Comparison of ENCODE assay signal across 9 mouse cellular contexts in genomic region chr19:53359160-53360033, GRCm38 (mm10). TPM values are rescaled to one million over a fixed set of nuclear protein-coding genes. Genes with fewer than 3 reads are reported as not detected.
A peak's percentile ranks its signal among the peaks of the same experiment; 100 is the strongest.
DNase-seq lines count a peak whose midpoint lies in the region; ATAC-seq lines count a peak whose summit lies in the region.
"Had no signal": no experiment of that assay in that cellular context is flagged by ENCODE, and none has a peak within 500 bp of the region (broad histone marks: within the 10 kb centered on the region; RNA-seq: fewer than 3 reads in every experiment).

No protein-coding gene starts in this region.

- no peaks in the 10 kb centered on the region for H3K9me3 ChIP-seq in embryonic facial prominence, embryonic 13.5 days
- no peaks in the 10 kb centered on the region for H3K9me3 ChIP-seq in embryonic facial prominence, embryonic 10.5 days
- H3K9me3 ChIP-seq in neural tube, embryonic 15.5 days (replicated peaks) = no peaks in the 10 kb centered on the region

- peaks cover 35% of the 10 kb centered on the region for H3K4me1 ChIP-seq in embryonic facial prominence, embryonic 13.5 days
- H3K4me1 ChIP-seq in embryonic facial prominence, embryonic 10.5 days = 0 out of 2 replicates have a peak, but pooled peaks cover 4% of the 10 kb centered on the region
- H3K4me1 ChIP-seq in neural tube, embryonic 15.5 days = peaks cover 19% of the 10 kb centered on the region

- H3K9ac ChIP-seq in embryonic facial prominence, embryonic 13.5 days = no peak overlapping the region
- 0 out of 2 replicates have a peak overlapping the region, but pooled peaks have one; percentile 11 for H3K9ac ChIP-seq in neural tube, embryonic 15.5 days (replicated peaks)
- H3K9ac ChIP-seq: liver, embryonic 14.5 days had no signal

- 66% methylated on average over 22 of the region's 22 CpGs for WGBS in embryonic facial prominence, embryonic 13.5 days
- WGBS in embryonic facial prominence, embryonic 10.5 days = 83% methylated on average over 22 of the region's 22 CpGs
- 36% methylated on average over 22 of the region's 22 CpGs for WGBS in neural tube, embryonic 15.5 days

- peak overlapping the region; percentile 5; the same call in 1 of the 2 replicates for H3K4me2 ChIP-seq in embryonic facial prominence, embryonic 13.5 days
- peak overlapping the region; percentile 47 for H3K4me2 ChIP-seq in neural tube, embryonic 15.5 days

- no peaks in the 10 kb centered on the region for H3K36me3 ChIP-seq in embryonic facial prominence, embryonic 13.5 days
- H3K36me3 ChIP-seq in embryonic facial prominence, embryonic 10.5 days (replicated peaks) = peaks cover 18% of the 10 kb centered on the region
- H3K36me3 ChIP-seq in neural tube, embryonic 15.5 days = no peaks in the 10 kb centered on the region

- H3K27ac ChIP-seq in embryonic facial prominence, embryonic 13.5 days = 0 out of 2 replicates have a peak overlapping the region, but pooled peaks have one; percentile 12
- no peak overlapping the region for H3K27ac ChIP-seq in embryonic facial prominence, embryonic 10.5 days (replicated peaks)
- H3K27ac ChIP-seq in neural tube, embryonic 15.5 days (replicated peaks) = peak overlapping the region; percentile 77
- H3K27ac ChIP-seq: liver, embryonic 14.5 days had no signal

- intact Hi-C loops in heart, postnatal 36 days (cut with DNase I) = no loop called here

- no peak overlapping the region for H3K4me3 ChIP-seq in embryonic facial prominence, embryonic 13.5 days
- no peak overlapping the region for H3K4me3 ChIP-seq in embryonic facial prominence, embryonic 10.5 days
- H3K4me3 ChIP-seq in neural tube, embryonic 15.5 days (replicated peaks) = peak overlapping the region; percentile 4; the same call in 1 of the 2 replicates

- ATAC-seq in embryonic facial prominence, embryonic 13.5 days (ENCODE audit: insufficient number of reproducible peaks, insufficient read depth, low FRiP score, low TSS enrichment, low read depth) = no peak
- peak; percentile 54 for ATAC-seq in neural tube, embryonic 15.5 days (ENCODE audit: low FRiP score)
- no peak for ATAC-seq in erythroid progenitor cell, adult 5-6 weeks (replicated peaks; ENCODE audit: low FRiP score, poor library complexity, severe bottlenecking)

- no peak for DNase-seq in embryonic facial prominence, embryonic 10.5 days (ENCODE audit: low spot score)
- DNase-seq in urinary bladder, postnatal 14 days (ENCODE audit: low spot score) = peak; percentile 44
- no peak for DNase-seq in urinary bladder, adult 2 months (ENCODE audit: low spot score)
- DNase-seq in heart, postnatal 36 days = peak; percentile 55 to 65
- DNase-seq in layer of hippocampus, postnatal 10 days (ENCODE audit: low spot score in 2 of 2) = peak; percentile 74 to 75

- H3K27me3 ChIP-seq in embryonic facial prominence, embryonic 13.5 days = no peaks in the 10 kb centered on the region
- no peaks in the 10 kb centered on the region for H3K27me3 ChIP-seq in embryonic facial prominence, embryonic 10.5 days (replicated peaks; ENCODE audit: low read depth, poor library complexity, severe bottlenecking)
- H3K27me3 ChIP-seq in neural tube, embryonic 15.5 days (replicated peaks) = no peaks in the 10 kb centered on the region

RNA-seq across cellular contexts. Expression of gene Gm10197, which starts 12.2 kb away (rescaled TPM):
- polyA plus RNA-seq in embryonic facial prominence, embryonic 13.5 days (2015; fragmentation: Nextera tagmentation; extraction: Ambion mirVana) = not detected in 2 replicates
- polyA plus RNA-seq in embryonic facial prominence, embryonic 10.5 days (2016; fragmentation: Nextera tagmentation; extraction: Ambion mirVana) = 2.0 and 3.6 TPM in 2 replicates
- not detected in 2 replicates for polyA plus RNA-seq in urinary bladder, adult 2 months (2012; rRNA removed)
- total RNA-seq in heart, postnatal 36 days (2021) = not detected
- total RNA-seq in layer of hippocampus, postnatal 10 days (2021) = not detected
- polyA plus RNA-seq in neural tube, embryonic 15.5 days (2015; fragmentation: Nextera tagmentation; extraction: Ambion mirVana) = not detected in 2 replicates
- not detected in 2 replicates for total RNA-seq in erythroid progenitor cell, adult 5-6 weeks (2015; ENCODE audit: low replicate concordance)
- not detected in 2 replicates for total RNA-seq in erythroid progenitor cell, adult 5-6 weeks (2017; ENCODE audit: low replicate concordance)
- polyA plus RNA-seq: liver, embryonic 14.5 days had no signal

RNA-seq across cellular contexts. Expression of gene Smndc1, which starts 31.0 kb away (rescaled TPM):
- polyA plus RNA-seq in embryonic facial prominence, embryonic 13.5 days (2015; fragmentation: Nextera tagmentation; extraction: Ambion mirVana) = 44.9 and 45.0 TPM in 2 replicates
- 46.7 and 49.1 TPM in 2 replicates for polyA plus RNA-seq in embryonic facial prominence, embryonic 10.5 days (2016; fragmentation: Nextera tagmentation; extraction: Ambion mirVana)
- 26.1 and 28.5 TPM in 2 replicates for polyA plus RNA-seq in urinary bladder, adult 2 months (2012; rRNA removed)
- total RNA-seq in heart, postnatal 36 days (2021) = 10 to 100 TPM; 33.0 to 33.8 TPM
- total RNA-seq in layer of hippocampus, postnatal 10 days (2021) = 10 to 100 TPM; 37.2 to 38.9 TPM
- 29.3 and 31.6 TPM in 2 replicates for polyA plus RNA-seq in neural tube, embryonic 15.5 days (2015; fragmentation: Nextera tagmentation; extraction: Ambion mirVana)
- 43.6 and 54.9 TPM in 2 replicates for total RNA-seq in erythroid progenitor cell, adult 5-6 weeks (2015; ENCODE audit: low replicate concordance)
- 31.5 and 32.0 TPM in 2 replicates for total RNA-seq in erythroid progenitor cell, adult 5-6 weeks (2017; ENCODE audit: low replicate concordance)

RNA-seq across cellular contexts. Expression of gene Mxi1, which starts 49.1 kb away (rescaled TPM):
- polyA plus RNA-seq in embryonic facial prominence, embryonic 13.5 days (2015; fragmentation: Nextera tagmentation; extraction: Ambion mirVana) = 26.5 and 40.3 TPM in 2 replicates
- 29.2 and 33.0 TPM in 2 replicates for polyA plus RNA-seq in embryonic facial prominence, embryonic 10.5 days (2016; fragmentation: Nextera tagmentation; extraction: Ambion mirVana)
- 37.6 and 43.3 TPM in 2 replicates for polyA plus RNA-seq in urinary bladder, adult 2 months (2012; rRNA removed)
- total RNA-seq in heart, postnatal 36 days (2021) = 10 to 100 TPM; 50.9 to 51.7 TPM
- total RNA-seq in layer of hippocampus, postnatal 10 days (2021) = 10 to 100 TPM; 52.0 to 57.0 TPM
- 40.0 and 40.8 TPM in 2 replicates for polyA plus RNA-seq in neural tube, embryonic 15.5 days (2015; fragmentation: Nextera tagmentation; extraction: Ambion mirVana)
- total RNA-seq in erythroid progenitor cell, adult 5-6 weeks (2015; ENCODE audit: low replicate concordance) = 92.3 and 96.0 TPM in 2 replicates
- total RNA-seq in erythroid progenitor cell, adult 5-6 weeks (2017; ENCODE audit: low replicate concordance) = 167 and 196 TPM in 2 replicates

Comparison
In these comparisons a context has a peak if more than half of its experiments do, and no peak if none do; other contexts are left out.
1. DNase-seq: peak in urinary bladder, postnatal 14 days (single experiment), heart, postnatal 36 days (2 of 2) and layer of hippocampus, postnatal 10 days (2 of 2); none in embryonic facial prominence, embryonic 10.5 days (single experiment) and urinary bladder, adult 2 months (single experiment).